Mouse (Mus musculus) brown adipose tissue, adult 24 weeks (tissue): ENCODE results near the gene Hyal3. TPM values are rescaled to one million over a fixed set of nuclear protein-coding genes. Genes with fewer than 3 reads are reported as not detected.

Experiments used
- H3K27ac ChIP-seq: fragments of 200-500 bp; replicated peaks from 2 replicates; pipeline ENCODE4 v1.5.1; 2012; ENCODE audit warnings: low read depth, mild to moderate bottlenecking, low read length
- H3K4me1 ChIP-seq: fragments of 200-500 bp; 2 replicates; pipeline ENCODE4 v1.6.1; 2012; ENCODE audit warnings: low read length, mixed read lengths; ENCODE audit not compliant: control insufficient read depth, insufficient read depth, insufficient read length
- H3K4me3 ChIP-seq: fragments of 200-500 bp; 2 replicates; pipeline ENCODE4 v1.5.1; 2012; ENCODE audit warnings: low read depth, mild to moderate bottlenecking, low read length, moderate library complexity; ENCODE audit not compliant: insufficient read depth
- polyA plus RNA-seq: library from polyadenylated mRNA; stranded (reverse); fragments of >200 nt; gene quantifications from 2 replicates; pipeline ENCODE4 v1.2.4, GENCODE M21; 2012; ENCODE audit not compliant: missing spikeins, insufficient read depth, insufficient read length

Gene Hyal3
- polyA plus RNA-seq, 1 experiment = not detected

GRCm38 (mm10) chr9:107575579-107576356 lies 4.8 kb upstream of the Hyal3 start:
- Histone ChIP-seq H3K4me3 (no peak overlapping the region), H3K27ac (peak overlapping the region; percentile 48; the same call in 1 of the 2 replicates), H3K4me1 (peaks cover 18% of the 10 kb centered on the region)

- Histone ChIP-seq H3K4me1 (peaks cover 11% of the 10 kb centered on the region; the same call in 1 of the 2 replicates), H3K27ac (peak within 1 kb of the TSS; percentile 56), H3K4me3 (peak within 1 kb of the TSS; percentile 71)
Measured at GRCm38 (mm10) chr9:107576357-107577107, 4.1 kb upstream of the Hyal3 start, which contains the start of gene Hyal1. Gene Hyal1 (plus strand): TSS chr9:107576927.

GRCm38 (mm10) chr9:107577871-107578270 lies 2.7 kb upstream of the Hyal3 start:
- Histone ChIP-seq H3K27ac (peak overlapping the region; percentile 57), H3K4me3 (peak overlapping the region; percentile 71), H3K4me1 (peaks cover 9% of the 10 kb centered on the region; the same call in 1 of the 2 replicates)

GRCm38 (mm10) chr9:107578587-107578986 lies 2.0 kb upstream of the Hyal3 start, which contains the start of gene Naa80:
Gene Naa80 (plus strand): TSS chr9:107578887.
- Histone ChIP-seq H3K27ac (peak within 1 kb of the TSS; percentile 57), H3K4me1 (peaks cover 9% of the 10 kb centered on the region; the same call in 1 of the 2 replicates), H3K4me3 (peak within 1 kb of the TSS; percentile 71)

GRCm38 (mm10) chr9:107579023-107579900 lies 1.4 kb upstream of the Hyal3 start:
- H3K27ac ChIP-seq = peak overlapping the region; percentile 30; the same call in 1 of the 2 replicates
- H3K4me1 ChIP-seq = peaks cover 9% of the 10 kb centered on the region; the same call in 1 of the 2 replicates
- no peak overlapping the region for H3K4me3 ChIP-seq

- Histone ChIP-seq H3K4me1 (peaks cover 9% of the 10 kb centered on the region; the same call in 1 of the 2 replicates), H3K27ac (no peak overlapping the region), H3K4me3 (peak overlapping the region; percentile 64)
Measured at GRCm38 (mm10) chr9:107581584-107581983, 966 bp downstream of the Hyal3 start.

GRCm38 (mm10) chr9:107582509-107583062 lies 2.0 kb downstream of the Hyal3 start:
- H3K4me1 ChIP-seq = peaks cover 5% of the 10 kb centered on the region; the same call in 1 of the 2 replicates
- H3K27ac ChIP-seq = no peak overlapping the region
- H3K4me3 ChIP-seq = no peak overlapping the region

GRCm38 (mm10) chr9:107583174-107583573 lies 2.6 kb downstream of the Hyal3 start:
- H3K4me3 ChIP-seq = no peak overlapping the region
- peaks cover 8% of the 10 kb centered on the region for H3K4me1 ChIP-seq
- no peak overlapping the region for H3K27ac ChIP-seq

GRCm38 (mm10) chr9:107586504-107586903 lies 5.9 kb downstream of the Hyal3 start:
- Histone ChIP-seq H3K4me3 (no peak overlapping the region), H3K27ac (no peak overlapping the region), H3K4me1 (peaks cover 7% of the 10 kb centered on the region)

- Histone ChIP-seq H3K4me1 (peaks cover 7% of the 10 kb centered on the region), H3K27ac (0 out of 2 replicates have a peak within 1 kb of the TSS, but pooled peaks have one; percentile 4), H3K4me3 (peak within 1 kb of the TSS; percentile 63)
Measured at GRCm38 (mm10) chr9:107586974-107587832, 6.6 kb downstream of the Hyal3 start, which contains the start of gene Ifrd2. Gene Ifrd2 (plus strand): TSS chr9:107587642.

GRCm38 (mm10) chr9:107587833-107588639 lies 7.4 kb downstream of the Hyal3 start:
- H3K4me1 ChIP-seq = peaks cover 7% of the 10 kb centered on the region
- 0 out of 2 replicates have a peak overlapping the region, but pooled peaks have one; percentile 4 for H3K27ac ChIP-seq
- peak overlapping the region; percentile 63 for H3K4me3 ChIP-seq

- H3K27ac ChIP-seq = no peak overlapping the region
- H3K4me3 ChIP-seq = no peak overlapping the region
- peaks cover 12% of the 10 kb centered on the region for H3K4me1 ChIP-seq
Measured at GRCm38 (mm10) chr9:107590058-107590772, 9.6 kb downstream of the Hyal3 start.
